Mouse (Mus musculus): ENCODE data around the gene Krt24. TPM values are rescaled to one million over a fixed set of nuclear protein-coding genes. Genes with fewer than 3 reads are reported as not detected.

Gene Krt24
- polyA plus RNA-seq, 1 experiment from 2014 or later = not detected

Other genes starting within 250 kb of the Krt24 start
- gene Igfbp4, start 244.0 kb downstream of the Krt24 start, polyA plus RNA-seq (2015; fragmentation: Nextera tagmentation; extraction: Ambion mirVana) = 277 and 302 TPM in 2 replicates
- gene Tns4, start 196.0 kb downstream of the Krt24 start, polyA plus RNA-seq (2015; fragmentation: Nextera tagmentation; extraction: Ambion mirVana) = 0.19 and 0.21 TPM in 2 replicates
- gene Ccr7, start 130.2 kb downstream of the Krt24 start, polyA plus RNA-seq (2015; fragmentation: Nextera tagmentation; extraction: Ambion mirVana) = 0.25 and 0.32 TPM in 2 replicates
- gene Smarce1, start 54.2 kb downstream of the Krt24 start, polyA plus RNA-seq (2015; fragmentation: Nextera tagmentation; extraction: Ambion mirVana) = 62.3 and 66.5 TPM in 2 replicates
- 0.13 and 0.31 TPM in 2 replicates for gene Krt222, start 41.2 kb downstream of the Krt24 start, polyA plus RNA-seq (2015; fragmentation: Nextera tagmentation; extraction: Ambion mirVana)
- gene Krt25, start 37.7 kb upstream of the Krt24 start, polyA plus RNA-seq (2015; fragmentation: Nextera tagmentation; extraction: Ambion mirVana) = not detected in 2 replicates
- gene Krt26, start 52.7 kb upstream of the Krt24 start, polyA plus RNA-seq (2015; fragmentation: Nextera tagmentation; extraction: Ambion mirVana) = not detected in 2 replicates
- not detected in 2 replicates for gene Krt27, start 65.8 kb upstream of the Krt24 start, polyA plus RNA-seq (2015; fragmentation: Nextera tagmentation; extraction: Ambion mirVana)
- gene Krt28, start 89.6 kb upstream of the Krt24 start, polyA plus RNA-seq (2015; fragmentation: Nextera tagmentation; extraction: Ambion mirVana) = 0.06 TPM in 1 of 2 replicates, not detected in the other
- gene Krt10, start 104.1 kb upstream of the Krt24 start, polyA plus RNA-seq (2015; fragmentation: Nextera tagmentation; extraction: Ambion mirVana) = 2.9 and 3.0 TPM in 2 replicates
- gene Krt12, start 137.0 kb upstream of the Krt24 start, polyA plus RNA-seq (2015; fragmentation: Nextera tagmentation; extraction: Ambion mirVana) = 0.05 TPM in 1 of 2 replicates, not detected in the other
- gene Krt20, start 152.9 kb upstream of the Krt24 start, polyA plus RNA-seq (2015; fragmentation: Nextera tagmentation; extraction: Ambion mirVana) = 33.8 and 34.8 TPM in 2 replicates
- gene Krt23, start 207.9 kb upstream of the Krt24 start, polyA plus RNA-seq (2015; fragmentation: Nextera tagmentation; extraction: Ambion mirVana) = 1.4 and 1.5 TPM in 2 replicates
- not detected in 2 replicates for gene Krt39, start 236.1 kb upstream of the Krt24 start, polyA plus RNA-seq (2015; fragmentation: Nextera tagmentation; extraction: Ambion mirVana)

All from liver, embryonic 16.5 days (tissue).